ENCODE assay signal across 9 mouse cellular contexts in genomic region chr11:112784903-112785381, GRCm38 (mm10). TPM values are rescaled to one million over a fixed set of nuclear protein-coding genes. Genes with fewer than 3 reads are reported as not detected.
A peak's percentile ranks its signal among the peaks of the same experiment; 100 is the strongest.
DNase-seq lines count a peak whose midpoint lies in the region; ATAC-seq and TF ChIP-seq lines count a peak whose summit lies in the region.
"Had no signal": no experiment of that assay in that cellular context is flagged by ENCODE, and none has a peak within 500 bp of the region (broad histone marks: within the 10 kb centered on the region; RNA-seq: fewer than 3 reads in every experiment).

No protein-coding gene starts in this region.

- WGBS in lung, embryonic 16.5 days = 3% methylated on average over 31 of the region's 34 CpGs
- 4% methylated on average over 34 of the region's 34 CpGs for WGBS in hindbrain, embryonic 16.5 days
- WGBS in small intestine, adult 2 months = 6% methylated on average over 34 of the region's 34 CpGs

- H3K9me3 ChIP-seq in lung, embryonic 16.5 days (ENCODE audit: control insufficient read depth, low read length) = no peaks in the 10 kb centered on the region
- H3K9me3 ChIP-seq in hindbrain, embryonic 16.5 days (ENCODE audit: control insufficient read depth, low read length) = no peaks in the 10 kb centered on the region

- no peak for TF ChIP-seq CTCF in small intestine, adult 2 months (IDR thresholded peaks at IDR 0.05; ENCODE audit: extremely low read depth, insufficient read length, insufficient replicate concordance, low read depth, low read length)

- H3K27ac ChIP-seq in lung, embryonic 16.5 days (ENCODE audit: low read length) = peak overlapping the region; percentile 68
- H3K27ac ChIP-seq in hindbrain, embryonic 16.5 days (ENCODE audit: low read depth, low read length) = peak overlapping the region; percentile 0; the same call in 1 of the 2 replicates
- no peak overlapping the region; the same call in 1 of the 2 replicates for H3K27ac ChIP-seq in small intestine, adult 2 months (ENCODE audit: insufficient read depth, low read depth, low read length)

- peaks cover 9% of the 10 kb centered on the region; the same call in 1 of the 2 replicates for H3K27me3 ChIP-seq in lung, embryonic 16.5 days (ENCODE audit: control insufficient read depth, insufficient read depth, low read depth, low read length)
- no peaks in the 10 kb centered on the region for H3K27me3 ChIP-seq in hindbrain, embryonic 16.5 days (replicated peaks; ENCODE audit: control insufficient read depth, insufficient read depth, low read length)
- peaks cover 6% of the 10 kb centered on the region for H3K27me3 ChIP-seq in small intestine, adult 2 months (ENCODE audit: control insufficient read depth, insufficient read depth, low read length)

- H3K4me3 ChIP-seq in lung, embryonic 16.5 days (ENCODE audit: low read length) = peak overlapping the region; percentile 79
- H3K4me3 ChIP-seq in hindbrain, embryonic 16.5 days (ENCODE audit: low read length) = peak overlapping the region; percentile 63
- H3K4me3 ChIP-seq in small intestine, adult 2 months (ENCODE audit: low read depth, low read length) = peak overlapping the region; percentile 69

- H3K4me1 ChIP-seq in lung, embryonic 16.5 days (replicated peaks; ENCODE audit: control insufficient read depth, insufficient read depth, low read length) = peaks cover 13% of the 10 kb centered on the region; the same call in 1 of the 2 replicates
- peaks cover 34% of the 10 kb centered on the region for H3K4me1 ChIP-seq in hindbrain, embryonic 16.5 days (ENCODE audit: control insufficient read depth, insufficient read depth, low read depth, low read length)
- H3K4me1 ChIP-seq in small intestine, adult 2 months (ENCODE audit: control insufficient read depth, insufficient read depth, insufficient read length, low read length) = peaks cover 2% of the 10 kb centered on the region

- no peak for ATAC-seq in lung, embryonic 16.5 days (ENCODE audit: low read depth)
- peak; percentile 51 for ATAC-seq in hindbrain, embryonic 16.5 days
- ATAC-seq in megakaryocyte progenitor cell, adult 5-6 weeks (replicated peaks; ENCODE audit: poor library complexity) = peak; percentile 8
- ATAC-seq in erythroblast, adult 5-6 weeks (replicated peaks; ENCODE audit: low FRiP score, poor library complexity, severe bottlenecking) = no peak

- DNase-seq in adrenal gland, postnatal 10 days = peak; percentile 17
- no peak for DNase-seq in adrenal gland, adult 18-20 months (ENCODE audit: low spot score in 2 of 2)
- no peak for DNase-seq in lung, postnatal 36 days

- peak overlapping the region; percentile 87 for H3K4me2 ChIP-seq in lung, embryonic 16.5 days (ENCODE audit: low read depth, low read length)
- peak overlapping the region; percentile 86 for H3K4me2 ChIP-seq in hindbrain, embryonic 16.5 days (ENCODE audit: low read length)

- no peak for TF ChIP-seq POLR2A in small intestine, adult 2 months (IDR thresholded peaks at IDR 0.05; ENCODE audit: low read depth, low read length)

- peak overlapping the region; percentile 88 for H3K9ac ChIP-seq in lung, embryonic 16.5 days (ENCODE audit: low read length)
- H3K9ac ChIP-seq in hindbrain, embryonic 16.5 days (ENCODE audit: low read depth, low read length) = peak overlapping the region; percentile 73

- H3K36me3 ChIP-seq in lung, embryonic 16.5 days (ENCODE audit: control insufficient read depth, insufficient read depth, low read length) = no peaks in the 10 kb centered on the region
- H3K36me3 ChIP-seq in hindbrain, embryonic 16.5 days (ENCODE audit: control insufficient read depth, insufficient read depth, low read length) = no peaks in the 10 kb centered on the region
- H3K36me3 ChIP-seq in small intestine, adult 2 months (ENCODE audit: control insufficient read depth, insufficient read depth, low read length) = 0 out of 2 replicates have a peak, but pooled peaks cover 7% of the 10 kb centered on the region

RNA-seq across cellular contexts. Expression of gene Sox9, which starts 2.9 kb away (rescaled TPM):
- 1 to 10 TPM; 1.7 to 1.8 TPM for total RNA-seq in adrenal gland, postnatal 10 days (2021)
- 1 to 10 TPM; 1.6 to 1.8 TPM for total RNA-seq in adrenal gland, adult 18-20 months (2021)
- polyA plus RNA-seq in lung, embryonic 16.5 days (2015; fragmentation: Nextera tagmentation; extraction: Ambion mirVana) = 48.5 and 59.5 TPM in 2 replicates
- polyA plus RNA-seq in hindbrain, embryonic 16.5 days (2015; fragmentation: Nextera tagmentation; extraction: Ambion mirVana) = 46.1 and 53.2 TPM in 2 replicates
- total RNA-seq in megakaryocyte progenitor cell, adult 5-6 weeks (2015) = not detected in 2 replicates
- total RNA-seq in megakaryocyte progenitor cell, adult 5-6 weeks (2017) = not detected in 2 replicates
- polyA plus RNA-seq in small intestine, adult 2 months (2012; rRNA removed) = 24.9 and 25.5 TPM in 2 replicates
- not detected in 2 replicates for total RNA-seq in erythroblast, adult 5-6 weeks (2015; ENCODE audit: low replicate concordance)
- total RNA-seq in erythroblast, adult 5-6 weeks (2017; ENCODE audit: low replicate concordance) = not detected in 2 replicates
- total RNA-seq: common myeloid progenitor, adult 5-6 weeks had no signal

Comparison
In these comparisons a context has a peak if more than half of its experiments do, and no peak if none do; other contexts are left out.
1. ATAC-seq: peak in hindbrain, embryonic 16.5 days (single experiment) and megakaryocyte progenitor cell, adult 5-6 weeks (single experiment); none in lung, embryonic 16.5 days (single experiment) and erythroblast, adult 5-6 weeks (single experiment).
2. Peak in every context shown above with its lines, with median percentiles within 50 percentile points of each other: H3K4me3 ChIP-seq.